Mouse (Mus musculus): ENCODE results near the gene Dnmt3a. TPM values are rescaled to one million over a fixed set of nuclear protein-coding genes. Genes with fewer than 3 reads are reported as not detected.
A peak's percentile ranks its signal among the peaks of the same experiment; 100 is the strongest.

Gene Dnmt3a
- total and polyA plus RNA-seq, 2 experiments from 2014 or later: 88.5 to 130 TPM

- H3K9me3 ChIP-seq (ENCODE audit: low read length): no peaks in the 10 kb centered on the region
- ATAC-seq (ENCODE audit: low FRiP score): no peak
- H3K9ac ChIP-seq (replicated peaks; ENCODE audit: low read length, poor library complexity, severe bottlenecking): no peak overlapping the region
- H3K36me3 ChIP-seq (ENCODE audit: insufficient read depth, low read length): peaks cover 17% of the 10 kb centered on the region
- H3K4me2 ChIP-seq (ENCODE audit: low read depth, low read length, poor library complexity, severe bottlenecking): no peak overlapping the region
- H3K27me3 ChIP-seq (ENCODE audit: insufficient read depth, low read length): no peaks in the 10 kb centered on the region
- 97% methylated on average over 2 of the region's 2 CpGs for WGBS
- no peak overlapping the region for H3K4me3 ChIP-seq (ENCODE audit: low read depth, low read length)
- TF ChIP-seq CTCF (IDR thresholded peaks at IDR 0.05): no peak
- no peak for DNase-seq (ENCODE audit: low spot score)
- peaks cover 9% of the 10 kb centered on the region for H3K4me1 ChIP-seq (ENCODE audit: insufficient read depth, low read length)
- no peak overlapping the region for H3K27ac ChIP-seq (ENCODE audit: low read depth, low read length)
Measured at GRCm38 (mm10) chr12:3776015-3776414, 29.8 kb upstream of the Dnmt3a start.

GRCm38 (mm10) chr12:3777682-3778081 is 28.1 kb upstream of the Dnmt3a start:
- Histone ChIP-seq H3K9me3 (ENCODE audit: low read length) (no peaks in the 10 kb centered on the region), H3K27ac (ENCODE audit: low read depth, low read length) (no peak overlapping the region), H3K27me3 (ENCODE audit: insufficient read depth, low read length) (no peaks in the 10 kb centered on the region), H3K9ac (replicated peaks; ENCODE audit: low read length, poor library complexity, severe bottlenecking) (no peak overlapping the region), H3K4me3 (ENCODE audit: low read depth, low read length) (no peak overlapping the region), H3K4me1 (ENCODE audit: insufficient read depth, low read length) (peaks cover 23% of the 10 kb centered on the region), H3K4me2 (ENCODE audit: low read depth, low read length, poor library complexity, severe bottlenecking) (no peak overlapping the region), H3K36me3 (ENCODE audit: insufficient read depth, low read length) (peaks cover 17% of the 10 kb centered on the region)
- ATAC-seq (ENCODE audit: low FRiP score) (no peak), DNase-seq (ENCODE audit: low spot score) (no peak)
- no peak for TF ChIP-seq CTCF (IDR thresholded peaks at IDR 0.05)
- 93% methylated on average over 5 of the region's 5 CpGs for WGBS

- no peak overlapping the region for H3K4me3 ChIP-seq (ENCODE audit: low read depth, low read length)
- no peaks in the 10 kb centered on the region for H3K27me3 ChIP-seq (ENCODE audit: insufficient read depth, low read length)
- H3K4me1 ChIP-seq (ENCODE audit: insufficient read depth, low read length): peaks cover 28% of the 10 kb centered on the region
- no peaks in the 10 kb centered on the region for H3K9me3 ChIP-seq (ENCODE audit: low read length)
- DNase-seq (ENCODE audit: low spot score) (no peak), ATAC-seq (ENCODE audit: low FRiP score) (no peak)
- H3K9ac ChIP-seq (replicated peaks; ENCODE audit: low read length, poor library complexity, severe bottlenecking): no peak overlapping the region
- no peak overlapping the region for H3K4me2 ChIP-seq (ENCODE audit: low read depth, low read length, poor library complexity, severe bottlenecking)
- WGBS: 93% methylated on average over 6 of the region's 6 CpGs
- no peak for TF ChIP-seq CTCF (IDR thresholded peaks at IDR 0.05)
- peaks cover 13% of the 10 kb centered on the region for H3K36me3 ChIP-seq (ENCODE audit: insufficient read depth, low read length)
- no peak overlapping the region for H3K27ac ChIP-seq (ENCODE audit: low read depth, low read length)
Measured at GRCm38 (mm10) chr12:3778286-3778685, 27.5 kb upstream of the Dnmt3a start.

GRCm38 (mm10) chr12:3779639-3780038 is 26.2 kb upstream of the Dnmt3a start:
- WGBS: 95% methylated on average over 2 of the region's 2 CpGs
- Histone ChIP-seq H3K27me3 (ENCODE audit: insufficient read depth, low read length) (no peaks in the 10 kb centered on the region), H3K36me3 (ENCODE audit: insufficient read depth, low read length) (peaks cover under 1% of the 10 kb centered on the region; the same call in 1 of the 2 replicates), H3K4me3 (ENCODE audit: low read depth, low read length) (no peak overlapping the region), H3K27ac (ENCODE audit: low read depth, low read length) (no peak overlapping the region), H3K9me3 (ENCODE audit: low read length) (no peaks in the 10 kb centered on the region), H3K4me2 (ENCODE audit: low read depth, low read length, poor library complexity, severe bottlenecking) (no peak overlapping the region), H3K4me1 (ENCODE audit: insufficient read depth, low read length) (peaks cover 38% of the 10 kb centered on the region), H3K9ac (replicated peaks; ENCODE audit: low read length, poor library complexity, severe bottlenecking) (no peak overlapping the region)
- no peak for TF ChIP-seq CTCF (IDR thresholded peaks at IDR 0.05)
- ATAC-seq (ENCODE audit: low FRiP score) (no peak), DNase-seq (ENCODE audit: low spot score) (no peak)

GRCm38 (mm10) chr12:3780405-3780891 is 25.4 kb upstream of the Dnmt3a start:
- 10% methylated on average over 8 of the region's 8 CpGs for WGBS
- DNase-seq (ENCODE audit: low spot score): peak; percentile 68
- no peak overlapping the region for H3K9ac ChIP-seq (replicated peaks; ENCODE audit: low read length, poor library complexity, severe bottlenecking)

GRCm38 (mm10) chr12:3780931-3781471 is 24.8 kb upstream of the Dnmt3a start:
- TF ChIP-seq CTCF (IDR thresholded peaks at IDR 0.05): no peak
- H3K4me1 ChIP-seq (ENCODE audit: insufficient read depth, low read length): peaks cover 38% of the 10 kb centered on the region
- ATAC-seq (ENCODE audit: low FRiP score) (peak; percentile 35), DNase-seq (ENCODE audit: low spot score) (peak; percentile 58)
- H3K9ac ChIP-seq (replicated peaks; ENCODE audit: low read length, poor library complexity, severe bottlenecking): 0 out of 2 replicates have a peak overlapping the region, but pooled peaks have one; percentile 29
- H3K9me3 ChIP-seq (ENCODE audit: low read length): no peaks in the 10 kb centered on the region
- H3K27me3 ChIP-seq (ENCODE audit: insufficient read depth, low read length): no peaks in the 10 kb centered on the region
- no peaks in the 10 kb centered on the region for H3K36me3 ChIP-seq (ENCODE audit: insufficient read depth, low read length)
- 26% methylated on average over 7 of the region's 7 CpGs for WGBS
- peak overlapping the region; percentile 83 for H3K27ac ChIP-seq (ENCODE audit: low read depth, low read length)
- H3K4me3 ChIP-seq (ENCODE audit: low read depth, low read length): no peak overlapping the region
- no peak overlapping the region for H3K4me2 ChIP-seq (ENCODE audit: low read depth, low read length, poor library complexity, severe bottlenecking)

More at GRCm38 (mm10) chr12:3780405-3780891, 25.4 kb upstream of the Dnmt3a start:
- Histone ChIP-seq H3K27me3 (ENCODE audit: insufficient read depth, low read length) (no peaks in the 10 kb centered on the region), H3K9me3 (ENCODE audit: low read length) (no peaks in the 10 kb centered on the region), H3K4me1 (ENCODE audit: insufficient read depth, low read length) (peaks cover 38% of the 10 kb centered on the region), H3K27ac (ENCODE audit: low read depth, low read length) (peak overlapping the region; percentile 83), H3K36me3 (ENCODE audit: insufficient read depth, low read length) (no peaks in the 10 kb centered on the region), H3K4me3 (ENCODE audit: low read depth, low read length) (no peak overlapping the region), H3K4me2 (ENCODE audit: low read depth, low read length, poor library complexity, severe bottlenecking) (no peak overlapping the region)
- TF ChIP-seq CTCF (IDR thresholded peaks at IDR 0.05): no peak
- peak; percentile 47 for ATAC-seq (ENCODE audit: low FRiP score)
